In the genomic region with DNA sequence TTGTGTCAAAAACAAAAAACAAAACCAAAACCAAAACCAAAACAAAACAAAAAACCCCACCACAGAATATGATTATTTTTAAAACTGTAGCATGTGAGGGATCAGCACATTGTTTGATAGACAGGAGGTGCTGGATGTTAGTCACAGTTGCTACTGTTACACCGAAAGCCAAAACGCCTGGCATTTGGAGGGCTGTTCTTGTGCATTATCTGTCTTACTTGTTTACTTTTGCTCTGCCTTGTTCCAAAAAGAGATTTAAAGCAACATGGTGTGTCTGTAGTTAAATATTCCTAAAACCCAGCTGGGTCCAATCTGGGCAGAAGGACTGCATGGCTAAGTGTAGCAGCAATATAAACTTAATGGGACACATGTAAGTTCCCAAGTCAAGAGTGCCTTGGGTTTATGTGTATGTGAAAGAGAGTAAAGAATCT, we compare ENCODE assay signal across 15 mouse cellular contexts. TPM values are rescaled to one million over a fixed set of nuclear protein-coding genes. Genes with fewer than 3 reads are reported as not detected.
A peak's percentile ranks its signal among the peaks of the same experiment; 100 is the strongest.
DNase-seq lines count a peak whose midpoint lies in the region; ATAC-seq and TF ChIP-seq lines count a peak whose summit lies in the region.
"Had no signal": no experiment of that assay in that cellular context is flagged by ENCODE, and none has a peak within 500 bp of the region (broad histone marks: within the 10 kb centered on the region; RNA-seq: fewer than 3 reads in every experiment).

No protein-coding gene starts in this region.

- no peaks in the 10 kb centered on the region for H3K36me3 ChIP-seq in kidney, postnatal 0 days (ENCODE audit: insufficient read depth, low read length)
- no peaks in the 10 kb centered on the region for H3K36me3 ChIP-seq in kidney, adult 2 months (ENCODE audit: control insufficient read depth, insufficient read depth, low read length)
- no peaks in the 10 kb centered on the region for H3K36me3 ChIP-seq in neural tube, embryonic 15.5 days
- H3K36me3 ChIP-seq: midbrain, embryonic 13.5 days; neural tube, embryonic 12.5 days had no signal

- no peaks in the 10 kb centered on the region for H3K27me3 ChIP-seq in kidney, postnatal 0 days (ENCODE audit: insufficient read depth, low read length)
- H3K27me3 ChIP-seq in kidney, adult 2 months (replicated peaks; ENCODE audit: control insufficient read depth, insufficient read depth, low read length): no peaks in the 10 kb centered on the region
- H3K27me3 ChIP-seq in neural tube, embryonic 15.5 days (replicated peaks): no peaks in the 10 kb centered on the region
- H3K27me3 ChIP-seq: midbrain, embryonic 13.5 days; neural tube, embryonic 12.5 days had no signal

- ATAC-seq in kidney, postnatal 0 days (replicated peaks; ENCODE audit: low FRiP score, low read depth): no peak
- no peak for ATAC-seq in neural tube, embryonic 15.5 days (ENCODE audit: low FRiP score)
- ATAC-seq: midbrain, embryonic 13.5 days had no signal

- WGBS in kidney, postnatal 0 days: 68% methylated on average over 2 of the region's 2 CpGs
- 54% methylated on average over 2 of the region's 2 CpGs for WGBS in kidney, adult 2 months
- 81% methylated on average over 2 of the region's 2 CpGs for WGBS in neural tube, embryonic 15.5 days

- no peak overlapping the region for H3K4me3 ChIP-seq in kidney, postnatal 0 days (replicated peaks; ENCODE audit: low read depth, low read length)
- H3K4me3 ChIP-seq in kidney, adult 2 months (ENCODE audit: insufficient read depth, low read depth, low read length): no peak overlapping the region
- no peak overlapping the region for H3K4me3 ChIP-seq in neural tube, embryonic 15.5 days (replicated peaks)
- peak overlapping the region; percentile 26 for H3K4me3 ChIP-seq in layer of hippocampus, adult 2 months
- H3K4me3 ChIP-seq: midbrain, embryonic 13.5 days; neural tube, embryonic 12.5 days had no signal

- H3K9ac ChIP-seq in kidney, postnatal 0 days (ENCODE audit: low read depth, low read length): no peak overlapping the region
- no peak overlapping the region for H3K9ac ChIP-seq in neural tube, embryonic 15.5 days (replicated peaks)
- H3K9ac ChIP-seq: midbrain, embryonic 13.5 days; neural tube, embryonic 12.5 days had no signal

- peak overlapping the region; percentile 15; the same call in 1 of the 2 replicates for H3K27ac ChIP-seq in kidney, postnatal 0 days
- H3K27ac ChIP-seq in kidney, adult 2 months (ENCODE audit: insufficient read depth, low read depth, low read length): no peak overlapping the region; the same call in 1 of the 2 replicates
- 0 out of 2 replicates have a peak overlapping the region, but pooled peaks have one; percentile 9 for H3K27ac ChIP-seq in neural tube, embryonic 15.5 days (replicated peaks)
- peak overlapping the region; percentile 90 for H3K27ac ChIP-seq in layer of hippocampus, adult 2 months
- H3K27ac ChIP-seq: midbrain, embryonic 13.5 days; neural tube, embryonic 12.5 days had no signal

- no peak for TF ChIP-seq CTCF in kidney, postnatal 0 days (IDR thresholded peaks at IDR 0.05; ENCODE audit: low read depth)
- no peak for TF ChIP-seq CTCF in kidney, adult 2 months (conservative IDR thresholded peaks at IDR 0.05; ENCODE audit: insufficient read depth, insufficient read length, low read depth, low read length)
- TF ChIP-seq CTCF in layer of hippocampus, adult 2 months (conservative IDR thresholded peaks at IDR 0.05): no peak

- no peak overlapping the region for H3K4me2 ChIP-seq in kidney, postnatal 0 days (ENCODE audit: low read length)
- H3K4me2 ChIP-seq in neural tube, embryonic 15.5 days: no peak overlapping the region
- H3K4me2 ChIP-seq: midbrain, embryonic 13.5 days; neural tube, embryonic 12.5 days had no signal

- DNase-seq in kidney, postnatal 0 days (ENCODE audit: low spot score): peak; percentile 71
- no peak for DNase-seq in kidney, adult 2 months
- DNase-seq in neural tube, embryonic 10.5 days (ENCODE audit: extremely low spot score, low spot score): no peak
- peak in 1 of 2 experiments; percentile 30 for DNase-seq in layer of hippocampus, adult 2 months (ENCODE audit: low spot score in 2 of 2)
- no peak for DNase-seq in thymus, postnatal 0 days (ENCODE audit: low spot score)
- no peak for DNase-seq in cerebellum, postnatal 10 days
- DNase-seq: adrenal gland, postnatal 10 days; heart, postnatal 14 days; kidney, adult 11 months; liver; right cerebral cortex, adult 18-20 months had no signal

- no peak for TF ChIP-seq POLR2A in kidney, adult 2 months (IDR thresholded peaks at IDR 0.05; ENCODE audit: low read depth, low read length)

- no peaks in the 10 kb centered on the region for H3K4me1 ChIP-seq in kidney, postnatal 0 days (replicated peaks; ENCODE audit: insufficient read depth, low read length)
- H3K4me1 ChIP-seq in kidney, adult 2 months (ENCODE audit: control insufficient read depth, insufficient read depth, low read length): peaks cover 16% of the 10 kb centered on the region
- H3K4me1 ChIP-seq in neural tube, embryonic 15.5 days: peaks cover 27% of the 10 kb centered on the region
- H3K4me1 ChIP-seq: neural tube, embryonic 12.5 days had no signal

- no peaks in the 10 kb centered on the region for H3K9me3 ChIP-seq in kidney, postnatal 0 days (replicated peaks; ENCODE audit: low read length)
- no peaks in the 10 kb centered on the region for H3K9me3 ChIP-seq in neural tube, embryonic 15.5 days (replicated peaks)
- H3K9me3 ChIP-seq: midbrain, embryonic 13.5 days; neural tube, embryonic 12.5 days had no signal

RNA-seq across cellular contexts. Expression of gene Mosmo, which starts 7.3 kb away (rescaled TPM):
- 13.2 and 16.2 TPM in 2 replicates for polyA plus RNA-seq in kidney, postnatal 0 days (2015; fragmentation: Nextera tagmentation; extraction: Ambion mirVana)
- 19.4 and 20.6 TPM in 2 replicates for polyA plus RNA-seq in kidney, adult 2 months (2012; rRNA removed)
- polyA plus RNA-seq in neural tube, embryonic 15.5 days (2015; fragmentation: Nextera tagmentation; extraction: Ambion mirVana): 11.2 and 11.8 TPM in 2 replicates
- total RNA-seq in layer of hippocampus, adult 2 months (2021): 10 to 100 TPM; 93.5 to 99.0 TPM
- 12.5 and 14.9 TPM in 2 replicates for polyA plus RNA-seq in thymus, postnatal 0 days (2015; fragmentation: Nextera tagmentation; extraction: Ambion mirVana)

RNA-seq across cellular contexts. Expression of gene Pdzd9, which starts 14.6 kb away (rescaled TPM):
- polyA plus RNA-seq in kidney, postnatal 0 days (2015; fragmentation: Nextera tagmentation; extraction: Ambion mirVana): 0.18 and 0.32 TPM in 2 replicates
- 0.09 TPM in 1 of 2 replicates, not detected in the other for polyA plus RNA-seq in kidney, adult 2 months (2012; rRNA removed)
- 0.40 and 0.42 TPM in 2 replicates for polyA plus RNA-seq in neural tube, embryonic 15.5 days (2015; fragmentation: Nextera tagmentation; extraction: Ambion mirVana)
- total RNA-seq in layer of hippocampus, adult 2 months (2021): not detected
- polyA plus RNA-seq in thymus, postnatal 0 days (2015; fragmentation: Nextera tagmentation; extraction: Ambion mirVana): 0.22 and 0.43 TPM in 2 replicates
- total RNA-seq: adrenal gland, postnatal 10 days; heart, postnatal 14 days; layer of hippocampus, postnatal 14 days had no signal

RNA-seq across cellular contexts. Expression of gene Uqcrc2, which starts 49.8 kb away (rescaled TPM):
- polyA plus RNA-seq in kidney, postnatal 0 days (2015; fragmentation: Nextera tagmentation; extraction: Ambion mirVana): 326 and 329 TPM in 2 replicates
- 228 and 275 TPM in 2 replicates for polyA plus RNA-seq in kidney, adult 2 months (2012; rRNA removed)
- 244 and 245 TPM in 2 replicates for polyA plus RNA-seq in neural tube, embryonic 15.5 days (2015; fragmentation: Nextera tagmentation; extraction: Ambion mirVana)
- 100 to 1,000 TPM; 233 to 241 TPM for total RNA-seq in layer of hippocampus, adult 2 months (2021)
- polyA plus RNA-seq in thymus, postnatal 0 days (2015; fragmentation: Nextera tagmentation; extraction: Ambion mirVana): 213 and 220 TPM in 2 replicates

RNA-seq across cellular contexts. Expression of gene Vwa3a, which starts 54.4 kb away (rescaled TPM):
- 0.13 and 0.15 TPM in 2 replicates for polyA plus RNA-seq in kidney, postnatal 0 days (2015; fragmentation: Nextera tagmentation; extraction: Ambion mirVana)
- polyA plus RNA-seq in kidney, adult 2 months (2012; rRNA removed): 0.53 and 0.77 TPM in 2 replicates
- 0.86 and 2.0 TPM in 2 replicates for polyA plus RNA-seq in neural tube, embryonic 15.5 days (2015; fragmentation: Nextera tagmentation; extraction: Ambion mirVana)
- total RNA-seq in layer of hippocampus, adult 2 months (2021): 10 to 100 TPM; 16.1 to 20.3 TPM
- polyA plus RNA-seq in thymus, postnatal 0 days (2015; fragmentation: Nextera tagmentation; extraction: Ambion mirVana): 0.27 and 0.31 TPM in 2 replicates
